Mouse (Mus musculus) mature B cell (primary cell): Measurements from ENCODE around the gene Wdr82.

Experiments
- in situ Hi-C: fragments of 300-500 bp; cut with MboI; formaldehyde crosslinking; loops from 2 replicates; pipeline ENCODE4 v1.14.3; 2019

Wdr82 gene

GRCm38 (mm10) chr9:106170556-106171345, at the start of gene Wdr82:
Gene Wdr82 (plus strand): TSS chr9:106170928.
- in situ Hi-C loops, result no loop called here

- in situ Hi-C loops, result no loop called here
These were observed 47.1 kb upstream of the Wdr82 start for GRCm38 (mm10) chr9:106123599-106123998.

GRCm38 (mm10) chr9:106126786-106127251, 43.9 kb upstream of the Wdr82 start:
- in situ Hi-C loops, result no loop called here

GRCm38 (mm10) chr9:106129072-106129471, 41.7 kb upstream of the Wdr82 start:
- in situ Hi-C loops, result no loop called here

- in situ Hi-C loops, result no loop called here
These were observed 40.5 kb upstream of the Wdr82 start for GRCm38 (mm10) chr9:106130250-106130649.

GRCm38 (mm10) chr9:106137671-106138216, 33.0 kb upstream of the Wdr82 start:
- in situ Hi-C loops, result no loop called here

DNA sequence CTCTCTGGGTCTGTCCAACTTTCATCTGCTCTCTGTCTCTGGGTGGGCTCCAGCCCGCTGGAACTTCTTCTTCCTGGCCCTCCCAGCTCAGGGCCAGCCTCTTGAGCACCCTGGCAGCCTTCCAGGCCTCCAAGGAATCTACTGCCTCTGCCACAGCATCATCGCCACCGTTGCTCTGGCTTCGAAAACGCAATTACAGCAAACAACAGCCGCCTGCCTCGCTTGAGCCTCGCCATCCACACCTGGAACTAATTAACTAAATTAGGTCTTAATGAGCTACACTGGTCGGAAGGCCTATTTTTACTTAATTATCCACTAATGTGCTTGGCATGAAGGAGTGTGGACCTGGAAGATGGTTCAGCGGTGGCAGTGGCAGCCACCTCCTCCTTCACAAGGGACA, 31.0 kb upstream of the Wdr82 start:
- in situ Hi-C loops, result no loop called here

DNA sequence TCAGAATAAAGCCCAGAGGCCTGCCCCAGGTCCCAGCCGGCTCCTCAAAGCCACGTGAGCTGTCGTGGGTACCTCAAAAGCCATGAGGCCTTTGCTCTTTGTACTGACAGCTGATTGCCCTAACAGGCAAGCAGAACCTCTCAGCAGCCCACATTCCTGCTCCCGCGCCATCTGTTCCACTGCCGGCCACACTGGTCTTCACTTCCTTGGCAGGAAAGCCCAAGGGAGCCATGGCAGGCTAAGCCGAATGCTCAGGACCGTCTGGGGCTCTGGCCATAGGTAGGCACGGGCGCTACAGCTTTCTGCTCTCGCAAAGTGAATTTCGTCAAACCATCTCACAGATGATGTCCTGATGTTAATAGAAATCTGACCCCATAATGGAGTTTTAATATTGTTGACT, 28.8 kb upstream of the Wdr82 start:
- in situ Hi-C loops, result no loop called here

GRCm38 (mm10) chr9:106144176-106144575, 26.6 kb upstream of the Wdr82 start:
- in situ Hi-C loops, result no loop called here

DNA sequence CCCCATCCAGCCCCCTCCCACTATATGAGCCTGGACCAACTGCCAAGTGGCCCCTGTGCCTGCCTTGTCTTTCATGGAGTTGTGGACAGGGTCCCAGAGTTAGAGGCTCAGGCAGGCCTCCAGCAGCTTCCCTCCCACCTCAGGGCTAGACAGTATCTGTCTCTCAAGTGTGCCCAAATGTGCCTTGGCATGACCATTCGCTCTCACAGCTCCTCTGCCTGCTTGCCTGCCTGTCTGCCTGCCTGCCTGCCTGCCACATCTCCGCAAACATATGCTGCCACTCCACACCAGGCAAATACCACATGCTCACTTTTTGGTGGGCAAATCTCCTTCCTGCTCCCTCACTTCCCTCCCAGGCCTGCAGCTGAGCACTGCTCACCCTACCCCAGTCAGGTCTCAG, 25.1 kb upstream of the Wdr82 start:
- in situ Hi-C loops, result no loop called here

DNA sequence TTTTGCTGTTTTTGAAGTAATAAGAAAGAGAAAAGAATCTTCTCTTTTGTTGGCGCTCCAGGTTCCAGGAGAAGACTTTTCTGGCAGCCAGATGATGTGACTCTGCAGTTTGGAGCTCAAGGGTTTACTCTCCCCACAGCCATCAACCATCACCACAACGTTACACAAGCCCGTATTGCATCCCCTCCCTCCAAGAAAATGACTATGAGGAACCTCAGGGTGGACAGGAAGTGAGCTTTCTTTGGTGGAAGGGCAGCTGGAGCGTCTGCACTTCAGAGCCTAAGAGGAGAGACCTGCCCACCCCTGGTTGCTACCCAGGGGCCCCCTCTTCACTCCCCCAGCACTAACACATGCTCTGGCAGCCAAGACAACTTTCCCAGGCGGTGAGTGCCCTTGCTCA, 23.4 kb upstream of the Wdr82 start:
- in situ Hi-C loops, result no loop called here

DNA sequence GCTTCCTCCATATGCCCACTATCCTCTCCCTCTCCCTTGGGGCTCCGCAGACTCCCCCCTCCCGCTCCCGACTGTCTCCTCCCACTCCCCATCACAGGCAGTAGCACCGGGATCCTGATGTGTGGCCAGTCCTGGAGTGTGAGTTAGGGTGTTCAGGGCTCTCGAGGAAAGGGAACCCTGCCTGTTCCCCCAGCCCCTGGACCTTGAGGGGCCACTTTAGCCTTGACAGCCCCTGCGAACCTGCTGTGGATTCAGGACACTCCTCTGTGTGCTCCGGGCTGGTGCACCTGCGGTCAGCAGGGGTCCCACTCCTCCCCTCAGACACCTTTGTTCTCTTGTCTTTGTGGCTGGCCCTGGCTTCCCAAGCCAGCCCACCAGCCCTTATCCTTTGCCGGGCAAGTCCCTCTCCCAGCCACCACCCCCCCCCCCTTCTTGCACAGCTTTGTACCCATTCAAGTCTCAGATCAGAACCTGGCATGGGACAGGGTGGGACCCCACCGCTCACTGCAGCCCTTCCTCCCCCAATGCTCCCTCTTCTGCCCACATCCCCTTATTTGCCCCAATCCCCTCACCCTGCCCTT, 22.8 kb upstream of the Wdr82 start:
- in situ Hi-C loops, result no loop called here

DNA sequence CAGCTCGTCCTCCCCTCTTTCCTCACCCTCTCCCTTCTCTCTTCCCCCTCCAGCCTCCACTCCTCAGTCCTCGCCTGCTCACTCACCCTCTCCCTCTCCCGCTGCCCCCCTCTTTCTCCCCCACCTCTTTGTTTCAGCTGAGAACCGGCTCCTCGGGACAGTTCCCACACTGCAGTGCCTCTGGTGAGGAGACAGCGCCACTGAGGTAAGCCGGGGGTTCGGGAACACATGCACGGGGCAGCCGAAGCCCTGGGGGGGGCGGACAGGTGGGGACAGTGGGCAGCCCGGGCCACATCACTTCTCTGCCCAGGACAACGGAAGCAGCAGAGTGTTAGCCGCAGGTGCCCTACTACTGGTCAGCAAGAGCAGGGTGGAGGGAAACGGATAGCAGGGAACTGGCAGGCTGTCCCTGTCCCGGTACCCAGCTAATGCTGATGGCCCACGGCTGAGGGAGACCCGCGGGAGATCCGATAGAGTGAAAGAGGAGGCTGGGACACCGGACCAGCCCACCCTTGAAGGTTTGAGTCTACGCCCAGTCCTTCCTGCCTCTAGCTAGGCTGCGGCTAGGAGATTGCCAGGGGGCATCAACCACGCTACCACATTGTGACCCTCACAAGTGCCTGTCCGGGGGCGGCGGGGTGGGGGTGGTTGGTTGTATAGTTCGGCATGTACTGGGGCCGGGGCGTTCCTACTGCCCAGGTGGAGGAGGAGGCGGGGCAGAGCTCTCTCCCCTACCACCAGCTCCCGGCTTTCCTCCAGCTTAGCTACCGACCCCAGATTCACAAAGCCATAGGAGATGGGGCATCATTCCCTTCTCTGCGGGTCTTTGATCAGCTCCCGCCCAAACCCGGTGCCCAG, 22.0 kb upstream of the Wdr82 start:
- in situ Hi-C loops, result no loop called here

DNA sequence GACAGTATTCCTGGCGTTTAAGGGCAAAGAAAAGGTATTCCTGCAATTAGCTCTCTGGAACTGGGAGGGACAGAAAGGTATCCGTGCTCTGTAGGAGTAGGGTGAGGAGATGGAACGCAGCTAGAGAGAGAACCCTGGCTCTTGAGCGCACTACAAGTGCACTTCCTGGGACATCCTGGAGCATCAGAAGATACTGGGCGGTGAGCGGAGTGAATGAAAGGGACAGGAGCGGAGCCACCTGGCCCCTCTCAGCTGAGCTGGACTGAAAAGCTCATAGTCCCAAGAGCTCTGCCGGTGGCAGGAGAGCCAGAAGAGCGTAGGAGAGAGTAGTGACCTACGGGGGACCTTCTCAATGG, 21.4 kb upstream of the Wdr82 start:
- in situ Hi-C loops, result no loop called here

- in situ Hi-C loops, result no loop called here
These were observed 16.6 kb upstream of the Wdr82 start for GRCm38 (mm10) chr9:106154106-106154505.

- in situ Hi-C loops, result no loop called here
These were observed 14.3 kb upstream of the Wdr82 start for GRCm38 (mm10) chr9:106156419-106156818.

DNA sequence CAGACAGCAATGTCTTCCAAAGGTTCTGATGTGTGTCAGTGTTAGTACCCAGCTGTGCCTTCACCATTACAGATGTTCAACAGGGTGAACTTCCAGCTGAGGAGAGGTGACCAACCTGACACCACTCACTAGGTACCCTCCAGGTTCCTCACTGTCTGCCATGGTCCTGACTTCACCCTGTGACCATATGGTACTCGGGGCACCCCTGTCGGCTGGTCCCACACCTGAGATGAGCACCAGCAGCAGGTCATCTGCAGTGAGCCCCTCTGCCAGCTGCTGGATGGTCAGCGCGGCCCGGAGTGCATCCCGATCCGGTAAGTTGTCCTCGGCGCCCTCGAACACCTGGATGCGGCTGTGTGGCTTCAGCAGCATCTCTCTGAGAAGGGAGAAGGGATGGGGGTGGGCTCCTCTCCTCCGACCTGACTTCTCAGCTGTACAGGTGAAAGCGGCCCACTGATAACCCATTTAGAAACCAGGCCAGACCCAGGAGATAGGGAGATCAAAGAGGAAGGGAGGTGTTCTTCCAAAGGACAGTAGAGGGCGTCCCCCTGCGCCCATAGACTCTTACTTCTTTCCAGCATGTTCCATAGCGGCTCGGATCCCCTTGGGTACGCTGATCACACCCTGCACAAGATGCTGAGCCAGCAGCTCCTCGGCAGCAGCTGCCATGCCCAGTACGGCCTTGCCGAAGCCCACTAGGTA, 13.7 kb upstream of the Wdr82 start:
- in situ Hi-C loops, result no loop called here

- in situ Hi-C loops, result no loop called here
These were observed 13.2 kb upstream of the Wdr82 start for GRCm38 (mm10) chr9:106157623-106157925.

- in situ Hi-C loops, result no loop called here
These were observed 12.7 kb upstream of the Wdr82 start, which contains the start of gene Glyctk for GRCm38 (mm10) chr9:106158037-106158491. Gene Glyctk (minus strand): TSS chr9:106158138.

DNA sequence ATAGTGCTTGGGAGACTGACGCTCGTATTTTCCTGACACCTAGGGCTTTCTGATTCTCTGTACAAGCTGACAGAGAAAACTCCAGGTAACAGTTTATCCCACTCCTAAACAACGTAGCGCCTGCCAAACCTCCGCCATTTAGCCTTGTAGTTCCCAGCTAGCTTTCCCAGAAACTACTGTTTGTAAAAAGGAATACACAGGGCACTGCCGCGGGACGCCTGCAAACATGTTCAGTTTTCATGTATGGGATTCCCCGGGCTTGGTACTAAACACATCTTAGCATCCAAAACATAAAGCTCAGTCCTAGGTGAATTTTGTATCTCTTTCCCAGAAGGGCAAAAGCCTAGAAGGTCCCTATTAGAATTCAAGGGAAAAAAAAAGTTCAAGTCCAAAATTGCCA, 11.5 kb upstream of the Wdr82 start:
- in situ Hi-C loops, result no loop called here

GRCm38 (mm10) chr9:106159784-106160301, 10.9 kb upstream of the Wdr82 start:
- in situ Hi-C loops, result no loop called here

- in situ Hi-C loops, result no loop called here
These were observed 10.3 kb upstream of the Wdr82 start for GRCm38 (mm10) chr9:106160426-106160825.
